Mouse (Mus musculus): Measurements from ENCODE around the gene Nop14. TPM values are rescaled to one million over a fixed set of nuclear protein-coding genes. Genes with fewer than 3 reads are reported as not detected.

The Nop14 gene
- 25.4 and 30.4 TPM in 2 replicates for polyA plus RNA-seq (2014; fragmentation: Nextera tagmentation; extraction: Ambion mirVana)

DNA sequence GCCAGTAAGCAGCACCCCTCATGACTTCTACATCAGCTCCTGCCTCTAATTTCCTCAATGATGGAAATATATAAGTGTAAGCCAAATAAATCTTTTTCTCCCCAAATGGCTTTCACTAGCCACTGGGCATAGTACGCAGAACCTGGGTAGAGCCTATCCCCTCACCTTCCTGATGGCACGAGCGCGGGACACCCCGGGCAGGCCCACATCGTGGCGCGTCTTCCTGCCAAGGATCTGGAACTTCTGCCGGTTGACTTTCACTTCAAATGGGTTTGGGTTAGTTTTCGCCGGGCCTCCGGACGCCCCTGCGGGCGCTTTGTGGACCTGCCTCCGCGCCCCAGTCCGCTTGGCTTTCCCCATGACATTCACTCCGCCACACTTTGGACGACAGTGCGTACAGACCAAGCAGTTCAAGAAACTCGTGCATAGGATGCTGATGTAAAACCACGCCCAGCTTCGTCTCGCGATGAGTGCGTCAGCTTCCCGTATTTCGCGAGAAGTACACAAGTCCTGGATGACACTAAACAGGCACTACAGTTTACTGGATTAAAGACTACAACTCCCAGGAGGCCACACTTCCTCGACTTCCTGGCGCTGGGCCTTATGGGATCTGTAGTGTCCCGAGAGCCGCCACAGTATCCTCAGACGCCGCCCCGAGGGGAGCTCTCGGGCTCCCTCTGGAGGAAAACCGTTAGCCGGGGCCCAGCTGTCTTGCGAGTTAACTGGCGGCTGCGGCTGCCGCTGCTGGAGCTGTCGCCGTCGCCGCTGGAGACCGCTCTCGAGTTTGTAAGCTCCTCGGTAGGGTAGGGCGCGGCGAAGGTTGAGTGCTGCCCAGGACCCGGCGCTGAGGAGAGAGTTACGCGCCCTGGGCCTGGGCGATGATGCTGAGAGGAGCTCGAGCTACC lies at the start of gene Nop14, which contains the start of gene Grk4:
Gene Nop14, minus strand, starts transcription at position 463 of the 905 bp plus-strand sequence.
Gene Grk4, plus strand, starts transcription at position 694 of the 905 bp plus-strand sequence.
- Histone ChIP-seq H3K4me3 (ENCODE audit: low read length) (peak within 1 kb of the TSS; percentile 82), H3K9me3 (ENCODE audit: control insufficient read depth, low read length) (no peaks in the 10 kb centered on the region), H3K4me1 (ENCODE audit: control insufficient read depth, insufficient read depth, low read length) (peaks cover 7% of the 10 kb centered on the region), H3K36me3 (ENCODE audit: control insufficient read depth, insufficient read depth, low read length) (peaks cover 23% of the 10 kb centered on the region), H3K4me2 (replicated peaks; ENCODE audit: low read depth, low read length) (peak within 1 kb of the TSS; percentile 68), H3K9ac (ENCODE audit: low read depth, low read length) (peak within 1 kb of the TSS; percentile 68), H3K27ac (ENCODE audit: low read depth, low read length) (peak within 1 kb of the TSS; percentile 71), H3K27me3 (ENCODE audit: control insufficient read depth, insufficient read depth, low read length) (no peaks in the 10 kb centered on the region)
- under 1% methylated on average over 60 of the region's 60 CpGs for WGBS
- peak; percentile 100 for ATAC-seq (ENCODE audit: low FRiP score, low TSS enrichment)

DNA sequence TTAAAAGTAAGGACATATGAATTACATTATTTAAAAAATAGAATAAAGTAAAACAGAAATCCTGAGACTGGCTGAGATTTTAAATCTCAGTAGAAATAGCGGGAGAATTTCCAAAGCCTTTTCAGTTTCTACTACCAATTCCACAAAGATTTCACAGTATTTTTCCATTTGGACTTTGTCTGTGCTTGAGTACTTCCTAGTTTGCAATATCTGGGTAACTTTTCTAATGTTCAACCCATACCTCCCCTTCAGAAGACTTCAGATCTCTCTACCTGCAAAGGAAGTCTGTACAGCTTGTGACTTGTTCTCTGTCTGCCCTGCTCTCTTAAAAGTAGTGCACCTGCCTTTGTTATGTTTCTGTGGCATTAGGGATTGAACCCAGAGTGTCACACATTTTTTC lies 48.5 kb upstream of the Nop14 start:
- H3K27me3 ChIP-seq (ENCODE audit: control insufficient read depth, insufficient read depth, low read length): no peaks in the 10 kb centered on the region
- H3K27ac ChIP-seq (ENCODE audit: low read depth, low read length): no peak overlapping the region
- H3K4me2 ChIP-seq (replicated peaks; ENCODE audit: low read depth, low read length): no peak overlapping the region
- ATAC-seq (ENCODE audit: low FRiP score, low TSS enrichment): no peak
- WGBS: 86% methylated on average over 1 of the region's 1 CpGs
- H3K9ac ChIP-seq (ENCODE audit: low read depth, low read length): no peak overlapping the region
- no peak overlapping the region for H3K4me3 ChIP-seq (ENCODE audit: low read length)
- H3K36me3 ChIP-seq (ENCODE audit: control insufficient read depth, insufficient read depth, low read length): no peaks in the 10 kb centered on the region
- no peaks in the 10 kb centered on the region for H3K9me3 ChIP-seq (ENCODE audit: control insufficient read depth, low read length)
- H3K4me1 ChIP-seq (ENCODE audit: control insufficient read depth, insufficient read depth, low read length): no peaks in the 10 kb centered on the region

DNA sequence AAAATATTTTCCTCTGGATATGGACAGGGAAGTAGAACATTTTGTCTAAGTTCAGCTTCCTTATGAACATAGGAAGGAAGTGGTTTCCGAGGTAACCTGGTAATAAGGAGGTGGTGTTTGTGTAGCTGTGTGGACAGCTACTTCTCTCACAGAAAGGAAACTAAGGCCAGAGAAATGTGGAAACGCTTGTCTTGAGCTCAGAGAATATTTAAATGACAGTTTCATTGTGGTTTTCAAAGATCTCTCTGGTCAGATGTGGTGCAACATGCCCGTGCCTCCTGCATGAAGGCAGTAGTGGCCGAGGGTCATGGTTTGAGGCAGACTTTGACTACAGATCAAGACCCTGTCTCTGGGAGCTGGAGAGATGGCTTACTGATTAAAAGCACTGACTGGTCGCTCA lies 35.6 kb upstream of the Nop14 start:
- no peak overlapping the region for H3K4me3 ChIP-seq (ENCODE audit: low read length)
- 74% methylated on average over 5 of the region's 5 CpGs for WGBS
- H3K4me1 ChIP-seq (ENCODE audit: control insufficient read depth, insufficient read depth, low read length): no peaks in the 10 kb centered on the region
- H3K27me3 ChIP-seq (ENCODE audit: control insufficient read depth, insufficient read depth, low read length): no peaks in the 10 kb centered on the region
- ATAC-seq (ENCODE audit: low FRiP score, low TSS enrichment): no peak
- H3K9me3 ChIP-seq (ENCODE audit: control insufficient read depth, low read length): no peaks in the 10 kb centered on the region
- no peak overlapping the region for H3K9ac ChIP-seq (ENCODE audit: low read depth, low read length)
- H3K27ac ChIP-seq (ENCODE audit: low read depth, low read length): no peak overlapping the region
- no peak overlapping the region for H3K4me2 ChIP-seq (replicated peaks; ENCODE audit: low read depth, low read length)
- H3K36me3 ChIP-seq (ENCODE audit: control insufficient read depth, insufficient read depth, low read length): no peaks in the 10 kb centered on the region

- ATAC-seq (ENCODE audit: low FRiP score, low TSS enrichment): no peak
- H3K4me3 ChIP-seq (ENCODE audit: low read length): no peak overlapping the region
- no peak overlapping the region for H3K4me2 ChIP-seq (replicated peaks; ENCODE audit: low read depth, low read length)
- H3K36me3 ChIP-seq (ENCODE audit: control insufficient read depth, insufficient read depth, low read length): no peaks in the 10 kb centered on the region
- H3K9me3 ChIP-seq (ENCODE audit: control insufficient read depth, low read length): no peaks in the 10 kb centered on the region
- H3K27me3 ChIP-seq (ENCODE audit: control insufficient read depth, insufficient read depth, low read length): no peaks in the 10 kb centered on the region
- H3K27ac ChIP-seq (ENCODE audit: low read depth, low read length): no peak overlapping the region
- no peak overlapping the region for H3K9ac ChIP-seq (ENCODE audit: low read depth, low read length)
- no peaks in the 10 kb centered on the region for H3K4me1 ChIP-seq (ENCODE audit: control insufficient read depth, insufficient read depth, low read length)
- WGBS: 76% methylated on average over 2 of the region's 2 CpGs
Observed at GRCm38 (mm10) chr5:34692782-34693181, 32.8 kb upstream of the Nop14 start.

- Histone ChIP-seq H3K36me3 (ENCODE audit: control insufficient read depth, insufficient read depth, low read length) (no peaks in the 10 kb centered on the region), H3K4me2 (replicated peaks; ENCODE audit: low read depth, low read length) (no peak overlapping the region), H3K4me1 (ENCODE audit: control insufficient read depth, insufficient read depth, low read length) (no peaks in the 10 kb centered on the region), H3K4me3 (ENCODE audit: low read length) (no peak overlapping the region), H3K27ac (ENCODE audit: low read depth, low read length) (no peak overlapping the region), H3K9me3 (ENCODE audit: control insufficient read depth, low read length) (no peaks in the 10 kb centered on the region), H3K9ac (ENCODE audit: low read depth, low read length) (no peak overlapping the region), H3K27me3 (ENCODE audit: control insufficient read depth, insufficient read depth, low read length) (no peaks in the 10 kb centered on the region)
- 97% methylated on average over 1 of the region's 1 CpGs for WGBS
- ATAC-seq (ENCODE audit: low FRiP score, low TSS enrichment): no peak
Observed at GRCm38 (mm10) chr5:34689868-34690267, 29.9 kb upstream of the Nop14 start.

DNA sequence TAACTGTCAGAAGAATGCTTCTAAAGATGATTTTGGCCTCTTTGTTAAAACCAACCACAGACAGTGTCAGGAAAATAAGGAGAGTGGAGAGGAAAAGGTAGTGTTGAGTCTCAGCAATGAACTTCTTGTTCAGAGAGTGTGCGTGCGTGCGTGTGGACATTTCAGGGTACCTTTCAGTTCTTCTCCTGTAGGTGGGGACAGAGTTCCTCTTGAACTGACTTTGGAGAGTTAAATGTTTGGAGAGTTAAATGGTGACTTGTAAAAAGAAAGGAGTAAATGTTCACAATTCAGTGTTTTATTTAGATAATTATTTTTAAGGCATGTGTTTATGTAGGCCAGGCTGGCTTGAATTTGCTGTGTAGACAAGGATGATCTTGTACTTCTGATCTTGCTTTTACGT lies 10.3 kb upstream of the Nop14 start:
- Histone ChIP-seq H3K27me3 (ENCODE audit: control insufficient read depth, insufficient read depth, low read length) (no peaks in the 10 kb centered on the region), H3K4me1 (ENCODE audit: control insufficient read depth, insufficient read depth, low read length) (no peaks in the 10 kb centered on the region), H3K9ac (ENCODE audit: low read depth, low read length) (no peak overlapping the region), H3K4me2 (replicated peaks; ENCODE audit: low read depth, low read length) (no peak overlapping the region), H3K4me3 (ENCODE audit: low read length) (no peak overlapping the region), H3K9me3 (ENCODE audit: control insufficient read depth, low read length) (no peaks in the 10 kb centered on the region), H3K27ac (ENCODE audit: low read depth, low read length) (no peak overlapping the region), H3K36me3 (ENCODE audit: control insufficient read depth, insufficient read depth, low read length) (no peaks in the 10 kb centered on the region)
- WGBS: 83% methylated on average over 4 of the region's 4 CpGs
- no peak for ATAC-seq (ENCODE audit: low FRiP score, low TSS enrichment)

DNA sequence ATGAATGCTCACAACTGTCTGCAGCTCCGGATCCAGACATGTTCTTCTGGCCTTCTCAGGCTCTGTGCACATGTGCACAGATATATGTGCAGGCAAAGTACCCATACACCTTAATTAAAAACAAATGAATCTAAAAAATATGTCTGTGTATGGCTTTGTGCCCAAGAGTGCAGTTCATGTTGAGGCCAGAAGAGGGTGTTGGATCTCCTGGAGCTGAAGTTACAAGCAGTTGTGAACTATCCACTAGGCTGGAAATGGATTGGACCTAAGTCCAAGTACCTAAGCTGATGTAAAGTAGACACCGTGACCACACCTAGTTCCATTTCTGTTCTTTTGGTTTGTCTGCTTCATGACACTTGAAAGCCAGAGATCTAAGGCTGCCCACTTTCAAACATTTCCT lies 9.5 kb upstream of the Nop14 start:
- Histone ChIP-seq H3K9me3 (ENCODE audit: control insufficient read depth, low read length) (no peaks in the 10 kb centered on the region), H3K4me1 (ENCODE audit: control insufficient read depth, insufficient read depth, low read length) (no peaks in the 10 kb centered on the region), H3K27ac (ENCODE audit: low read depth, low read length) (no peak overlapping the region), H3K4me3 (ENCODE audit: low read length) (no peak overlapping the region), H3K4me2 (replicated peaks; ENCODE audit: low read depth, low read length) (no peak overlapping the region), H3K9ac (ENCODE audit: low read depth, low read length) (no peak overlapping the region), H3K27me3 (ENCODE audit: control insufficient read depth, insufficient read depth, low read length) (no peaks in the 10 kb centered on the region), H3K36me3 (ENCODE audit: control insufficient read depth, insufficient read depth, low read length) (no peaks in the 10 kb centered on the region)
- no peak for ATAC-seq (ENCODE audit: low FRiP score, low TSS enrichment)
- WGBS: 81% methylated on average over 2 of the region's 2 CpGs

DNA sequence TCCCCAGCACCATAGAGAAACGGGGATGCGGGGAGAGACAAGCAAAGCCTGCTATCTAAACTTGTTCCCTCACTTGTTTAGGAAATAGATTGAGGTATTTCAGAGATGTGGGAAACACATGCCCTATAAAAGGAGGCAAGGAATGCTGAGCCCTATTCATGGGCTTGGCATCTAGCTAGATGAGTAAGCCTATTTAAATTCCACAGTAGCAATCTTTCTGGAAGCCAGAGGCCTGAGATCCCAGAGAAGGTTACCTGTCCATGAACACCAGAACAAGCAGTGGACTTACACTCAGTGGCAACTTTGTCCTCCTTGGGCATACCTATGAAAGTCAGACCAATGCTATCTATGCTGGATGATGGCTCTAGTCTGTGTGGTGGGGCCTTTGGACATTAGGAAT lies 3.3 kb upstream of the Nop14 start:
- ATAC-seq (ENCODE audit: low FRiP score, low TSS enrichment): no peak
- Histone ChIP-seq H3K27me3 (ENCODE audit: control insufficient read depth, insufficient read depth, low read length) (no peaks in the 10 kb centered on the region), H3K9ac (ENCODE audit: low read depth, low read length) (no peak overlapping the region)

GRCm38 (mm10) chr5:34661909-34662308 lies 2.0 kb upstream of the Nop14 start:
- 73% methylated on average over 4 of the region's 4 CpGs for whole genome bisulfite sequencing
- Histone ChIP-seq H3K27ac (ENCODE audit: low read depth, low read length) (no peak overlapping the region), H3K9me3 (ENCODE audit: control insufficient read depth, low read length) (no peaks in the 10 kb centered on the region), H3K27me3 (ENCODE audit: control insufficient read depth, insufficient read depth, low read length) (no peaks in the 10 kb centered on the region), H3K9ac (ENCODE audit: low read depth, low read length) (no peak overlapping the region), H3K36me3 (ENCODE audit: control insufficient read depth, insufficient read depth, low read length) (peaks cover 5% of the 10 kb centered on the region; the same call in 1 of the 2 replicates), H3K4me2 (replicated peaks; ENCODE audit: low read depth, low read length) (no peak overlapping the region), H3K4me3 (ENCODE audit: low read length) (no peak overlapping the region), H3K4me1 (ENCODE audit: control insufficient read depth, insufficient read depth, low read length) (peaks cover 7% of the 10 kb centered on the region)
- no peak for ATAC-seq (ENCODE audit: low FRiP score, low TSS enrichment)

More for the DNA sequence above, 3.3 kb upstream of the Nop14 start:
- 91% methylated on average over 2 of the region's 2 CpGs for WGBS
- Histone ChIP-seq H3K4me3 (ENCODE audit: low read length) (no peak overlapping the region), H3K9me3 (ENCODE audit: control insufficient read depth, low read length) (no peaks in the 10 kb centered on the region), H3K4me2 (replicated peaks; ENCODE audit: low read depth, low read length) (no peak overlapping the region), H3K36me3 (ENCODE audit: control insufficient read depth, insufficient read depth, low read length) (no peaks in the 10 kb centered on the region), H3K27ac (ENCODE audit: low read depth, low read length) (no peak overlapping the region), H3K4me1 (ENCODE audit: control insufficient read depth, insufficient read depth, low read length) (peaks cover 7% of the 10 kb centered on the region)

Data from kidney, embryonic 14.5 days (tissue).